Mouse (Mus musculus) lung, adult 18-20 months (tissue): ENCODE data around the gene Rpl36a-ps1.

Experiments used
- DNase-seq, 2 experiments: peaks; one replicate each; pipeline ENCODE4 v3.0.0; 2022; ENCODE audit warnings: mixed read lengths in 2 of 2

The Rpl36a-ps1 gene

DNA sequence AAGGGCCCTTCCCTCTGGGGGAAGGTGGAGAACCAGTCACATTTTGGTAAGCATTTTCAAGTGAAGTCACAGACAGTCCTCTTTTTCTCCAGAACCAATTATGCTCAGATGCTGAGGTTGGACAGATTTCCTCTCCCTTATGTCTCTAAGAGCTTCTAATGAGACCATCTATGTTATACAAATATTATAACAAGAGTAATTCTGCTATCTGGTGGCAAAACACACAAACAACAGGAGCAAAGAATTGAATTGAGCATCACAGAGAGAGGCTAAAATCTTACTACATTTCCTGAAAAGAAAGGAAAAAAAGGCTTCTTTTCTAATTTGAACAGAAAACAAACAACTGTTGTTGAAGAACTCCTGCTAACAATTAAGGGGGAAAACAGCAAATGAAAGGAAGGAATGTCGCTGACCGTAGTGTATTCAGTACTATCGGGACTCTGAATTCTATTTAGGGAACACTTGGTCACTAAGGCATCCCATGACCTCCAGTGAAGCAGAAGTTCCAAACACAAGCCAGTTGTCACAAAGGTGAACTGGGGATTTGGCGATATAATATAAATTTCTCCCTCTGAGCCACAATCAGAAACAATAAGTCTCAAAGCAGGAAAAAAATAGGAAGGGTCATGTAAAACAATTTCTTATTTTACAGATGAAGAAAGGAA lies 42.4 kb downstream of the Rpl36a-ps1 start:
- DNase-seq: no peak
